Mouse (Mus musculus): Measurements from ENCODE around the gene Ust.

The Ust gene

DNA sequence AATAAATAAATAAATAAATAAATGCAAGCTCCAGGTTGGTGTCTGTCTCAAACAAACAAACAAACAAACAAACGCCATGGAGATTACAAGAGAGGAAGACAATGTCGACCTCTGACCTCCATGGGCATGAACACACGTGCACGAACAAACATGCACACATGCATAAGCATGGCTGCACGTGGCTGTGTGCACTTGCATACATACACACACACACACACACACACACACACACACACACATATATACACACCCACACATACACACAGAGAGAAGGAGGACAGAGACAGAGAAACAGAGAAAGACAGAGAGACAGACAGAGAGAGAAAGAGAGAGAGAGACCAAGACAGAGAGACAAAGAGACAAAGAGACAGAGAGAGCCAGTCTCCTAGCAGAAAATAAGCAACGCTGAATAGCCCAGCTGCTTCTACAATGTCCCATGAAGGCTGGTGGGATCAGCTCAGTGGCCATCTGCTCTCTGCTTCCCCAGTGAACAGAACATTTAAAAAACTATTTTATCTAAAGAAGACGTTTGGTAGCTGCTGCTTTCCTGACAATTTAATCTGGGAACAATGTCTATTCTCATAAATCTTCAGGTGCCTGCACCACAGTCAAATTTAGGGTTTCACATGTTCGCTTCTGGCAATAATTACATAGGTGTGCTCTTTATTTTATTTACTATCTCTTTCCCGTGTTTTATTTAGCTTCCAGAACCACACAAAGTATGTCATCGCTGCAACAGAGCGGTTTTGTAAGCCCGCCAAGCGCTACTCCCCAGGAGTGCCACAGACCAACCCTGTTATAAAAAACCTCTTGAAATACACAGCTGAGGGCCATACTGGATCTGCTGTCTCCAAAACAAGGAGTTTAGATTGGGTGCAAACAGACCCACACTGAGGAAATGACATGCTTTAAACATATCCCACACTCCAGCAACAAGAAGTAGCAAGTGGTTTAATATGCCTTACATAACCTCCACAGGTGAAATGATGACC is 89.5 kb downstream of the Ust start:
- no peak for DNase-seq (ENCODE audit: low spot score in 2 of 2)

DNA sequence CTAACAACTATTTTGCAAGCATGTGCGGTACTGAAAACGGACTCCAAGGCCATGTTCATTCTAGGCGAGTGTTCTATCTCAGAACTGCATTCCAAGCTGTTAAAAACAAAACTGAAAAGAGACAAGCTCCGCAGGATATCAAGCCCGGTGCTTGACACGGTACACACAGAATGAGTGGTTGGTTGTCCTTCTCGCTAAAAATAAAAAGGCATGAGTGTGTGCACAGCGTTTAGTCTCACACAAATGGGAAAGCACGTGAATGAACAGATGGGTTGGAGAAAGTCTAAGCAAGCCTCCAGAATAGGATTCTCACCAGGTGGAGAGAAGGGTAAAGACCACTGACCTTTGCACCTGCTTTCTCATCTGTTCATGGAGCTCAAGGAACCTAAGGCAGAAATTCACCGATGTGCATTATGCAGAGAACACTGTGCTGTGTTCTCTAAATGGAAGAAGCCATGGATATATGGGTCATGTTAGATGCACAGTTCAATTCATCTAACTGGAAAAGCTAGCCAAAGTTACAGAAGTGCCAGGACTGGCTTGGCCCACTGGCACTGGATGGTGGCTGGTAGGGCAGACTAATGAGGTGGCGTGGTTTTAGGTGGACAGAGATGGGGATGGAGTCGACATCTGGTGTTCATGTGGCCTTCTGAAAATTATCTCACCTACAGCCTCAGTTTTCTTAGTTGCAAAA is 90.8 kb downstream of the Ust start:
- DNase-seq (ENCODE audit: low spot score in 2 of 2): no peak

DNA sequence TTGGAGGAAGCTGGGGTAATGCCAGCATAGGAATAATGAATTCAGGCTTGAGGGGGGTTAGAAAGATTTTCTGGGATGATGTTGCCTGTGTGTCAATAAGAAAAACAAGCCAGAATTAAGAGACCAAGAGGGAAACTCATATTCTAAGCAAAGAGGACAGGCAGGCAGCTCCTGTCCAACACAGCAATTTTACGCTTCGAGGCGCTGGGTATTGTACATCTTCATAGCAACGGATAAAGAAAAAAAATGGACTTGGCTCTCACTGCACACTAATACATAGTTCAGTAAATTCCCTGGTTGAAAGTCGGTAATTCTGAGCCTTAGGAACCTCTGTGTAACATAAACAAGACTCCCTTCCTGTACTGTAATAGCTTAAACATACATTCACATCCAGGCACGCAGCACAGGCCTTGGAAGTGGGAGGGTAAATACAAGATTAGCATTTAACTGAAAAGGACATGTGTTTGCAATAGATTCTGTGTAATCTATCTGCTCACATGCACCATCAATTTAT is 99.1 kb downstream of the Ust start:
- DNase-seq (ENCODE audit: low spot score in 2 of 2): no peak

DNA sequence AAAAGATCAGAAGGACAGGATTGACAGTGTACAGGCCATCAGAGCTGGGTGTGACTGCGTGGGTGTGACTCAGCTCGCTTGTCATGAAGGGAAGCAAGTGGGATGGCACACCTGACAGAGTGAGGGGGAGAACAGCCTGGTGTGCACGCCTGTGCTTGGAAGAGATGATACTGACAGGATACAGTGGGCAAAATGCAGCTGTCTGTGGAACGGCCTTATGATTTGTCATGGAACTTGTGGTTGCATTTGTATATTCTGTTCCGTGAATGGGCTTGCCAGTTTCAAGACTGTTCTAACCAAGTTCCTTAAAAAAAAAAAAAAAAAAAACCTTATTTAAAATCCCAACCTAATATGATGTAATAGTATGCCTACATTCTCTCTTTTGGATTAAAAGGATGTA is 103.2 kb downstream of the Ust start:
- no peak for DNase-seq (ENCODE audit: low spot score in 2 of 2)

GRCm38 (mm10) chr10:8415036-8415435 is 103.6 kb downstream of the Ust start:
- DNase-seq (ENCODE audit: low spot score in 2 of 2): no peak

DNA sequence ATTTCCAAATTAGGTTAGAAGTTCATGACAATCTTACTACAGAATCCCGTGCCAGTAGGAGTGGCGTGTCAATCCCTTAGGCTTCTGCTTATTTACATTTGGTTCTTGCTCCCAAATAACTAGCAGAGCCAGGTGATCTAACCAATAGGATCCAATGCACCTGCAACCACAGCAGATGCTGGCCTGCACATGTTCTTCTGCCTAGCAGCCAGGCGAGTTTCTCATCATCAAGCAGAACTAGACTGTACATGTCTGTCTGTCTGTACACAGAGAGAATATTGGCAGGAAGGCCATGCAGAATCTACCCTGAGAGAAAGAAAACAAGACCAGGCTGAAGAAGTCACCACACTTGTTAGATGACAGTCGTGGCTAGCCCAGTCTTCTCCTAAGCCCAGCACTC is 113.5 kb downstream of the Ust start:
- no peak for DNase-seq (ENCODE audit: low spot score in 2 of 2)

DNA sequence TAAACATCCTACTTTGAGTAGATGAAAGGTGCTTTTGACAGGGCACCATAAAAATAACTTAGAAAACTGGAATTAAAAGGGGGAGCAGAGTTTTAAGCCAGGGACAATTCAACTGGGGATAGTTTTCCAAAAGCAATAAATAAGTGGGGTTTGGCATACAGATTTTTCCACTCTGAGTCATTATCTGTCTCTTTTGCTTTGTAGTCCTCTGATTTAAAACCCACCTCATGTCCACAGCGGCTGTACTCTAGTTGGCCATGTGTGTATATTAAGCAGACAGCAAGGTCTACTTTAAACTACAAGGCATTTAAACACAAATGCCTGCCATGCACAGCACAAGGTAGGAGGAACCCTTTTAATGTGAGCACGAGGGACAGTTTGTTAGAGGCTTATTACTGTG is 126.4 kb downstream of the Ust start:
- no peak for DNase-seq (ENCODE audit: low spot score in 2 of 2)

DNA sequence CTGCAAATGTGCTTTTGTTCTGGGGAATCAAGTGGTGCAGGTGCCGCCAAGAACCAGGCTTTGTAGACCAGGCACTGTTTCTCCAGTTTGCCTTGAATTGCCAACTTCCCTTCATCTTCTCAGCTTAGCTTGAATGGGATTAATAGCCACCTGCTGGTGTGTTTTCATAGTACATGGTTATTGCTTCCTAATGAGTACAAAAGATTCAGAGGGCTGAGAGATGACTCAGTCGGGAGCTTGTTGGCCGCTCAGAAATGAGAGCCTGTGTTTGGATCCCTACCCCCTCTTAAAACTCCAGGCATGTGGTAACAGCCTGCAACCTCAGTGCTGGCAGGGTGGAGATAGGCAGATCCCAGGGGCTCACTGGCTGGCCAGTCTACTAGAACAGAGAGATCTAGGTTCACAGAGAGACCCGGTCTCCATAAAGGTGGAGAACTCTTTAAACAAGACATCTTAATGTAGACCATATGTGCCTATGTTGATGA is 127.3 kb downstream of the Ust start:
- DNase-seq (ENCODE audit: low spot score in 2 of 2): no peak

DNA sequence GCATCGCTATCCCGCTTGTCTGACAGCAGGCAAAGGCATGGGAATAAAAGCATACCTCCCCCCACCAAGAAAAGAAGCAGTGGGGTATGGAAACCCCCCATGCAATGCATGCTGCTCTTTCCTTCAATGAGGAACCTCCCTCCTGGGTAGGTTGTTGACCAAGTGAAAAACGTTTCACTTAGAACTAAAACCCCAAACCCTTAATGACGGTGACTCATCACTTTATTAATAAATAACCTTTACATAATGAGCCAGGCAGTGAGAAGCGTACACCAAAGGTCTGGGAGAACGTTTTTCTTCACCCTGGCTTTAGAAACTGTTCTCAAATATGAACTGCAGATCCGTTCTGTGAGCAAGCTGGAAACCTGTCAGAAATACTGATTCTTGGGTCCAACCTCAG is 130.4 kb downstream of the Ust start:
- DNase-seq (ENCODE audit: low spot score in 2 of 2): no peak

- DNase-seq (ENCODE audit: low spot score in 2 of 2): no peak
Measured at GRCm38 (mm10) chr10:8369894-8370500, 148.6 kb downstream of the Ust start.

DNA sequence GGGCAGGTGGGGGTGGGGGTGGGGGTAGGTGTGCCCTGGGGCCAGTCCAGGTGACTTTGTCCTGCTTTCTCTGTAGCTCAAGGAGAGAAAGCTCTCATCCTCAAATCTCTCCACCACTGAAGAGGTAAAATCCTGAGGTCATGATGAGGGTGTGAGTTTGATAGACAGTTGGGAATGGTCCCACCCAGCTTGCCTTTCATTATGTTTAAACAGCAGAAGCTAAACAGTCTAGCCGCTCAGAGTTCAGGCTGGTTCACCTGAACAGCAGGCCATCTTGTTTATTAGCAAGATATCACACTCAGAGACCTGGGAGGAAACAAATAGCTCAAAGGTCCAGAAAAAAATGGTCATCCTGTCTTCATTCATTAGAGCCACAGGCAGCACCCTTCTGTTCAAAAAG is 152.8 kb downstream of the Ust start:
- no peak for DNase-seq (ENCODE audit: low spot score in 2 of 2)

DNA sequence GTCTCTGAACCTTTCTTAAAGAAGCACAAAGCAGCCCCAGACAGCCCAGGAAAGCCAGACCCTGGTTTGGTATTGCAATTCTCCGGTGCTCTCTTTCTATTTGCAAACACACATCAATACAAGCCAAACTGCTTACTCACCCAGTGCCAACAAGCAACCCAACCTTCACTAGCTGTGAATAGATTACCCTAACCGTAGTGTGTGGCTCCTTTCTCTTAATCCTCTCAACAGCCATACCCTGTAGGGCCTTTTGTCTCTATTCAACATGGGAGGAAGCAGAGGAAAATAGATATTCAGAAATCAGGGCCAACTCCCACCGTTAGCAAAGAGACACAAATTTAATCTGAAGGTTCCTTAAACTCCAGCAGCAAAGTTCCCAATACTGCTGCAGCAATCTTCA is 154.4 kb downstream of the Ust start:
- DNase-seq (ENCODE audit: low spot score in 2 of 2): no peak

GRCm38 (mm10) chr10:8363281-8363680 is 155.3 kb downstream of the Ust start:
- DNase-seq (ENCODE audit: low spot score in 2 of 2): no peak

DNA sequence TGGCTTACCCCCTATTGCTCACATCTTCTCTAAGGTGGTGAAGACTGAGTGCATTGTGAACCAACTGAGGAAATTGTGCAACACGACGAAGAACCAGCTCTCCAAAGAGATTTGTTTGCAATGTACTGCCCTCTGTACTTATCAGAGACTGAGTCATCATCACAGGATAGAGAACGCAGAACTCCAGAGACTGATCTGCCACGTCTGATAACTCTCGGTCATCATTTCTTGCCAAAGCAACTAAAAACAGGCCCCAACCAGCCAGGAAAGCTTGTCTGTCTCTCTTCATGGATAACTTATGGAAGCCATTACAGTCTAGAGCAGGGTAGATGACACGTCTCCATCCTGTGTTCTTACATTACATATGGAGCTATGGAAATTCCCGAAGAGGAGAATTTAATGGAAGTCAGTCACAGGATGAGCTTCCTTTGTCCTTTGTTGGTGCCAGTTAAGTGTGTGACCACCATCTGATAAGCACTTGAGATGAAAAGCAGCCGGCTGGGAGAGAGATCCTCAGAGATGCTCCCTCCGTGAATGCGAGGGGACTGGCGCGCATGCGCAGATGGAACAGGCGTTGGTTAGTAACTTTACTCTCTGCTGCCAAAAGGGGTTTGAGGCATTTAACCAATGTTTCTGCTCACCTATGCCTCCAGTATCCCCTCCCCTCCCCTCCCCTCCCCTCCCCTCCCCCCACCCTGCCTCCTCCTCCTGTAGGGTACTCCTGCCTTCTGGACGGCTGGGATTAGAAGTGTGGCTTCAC is 160.2 kb downstream of the Ust start:
- DNase-seq (ENCODE audit: low spot score in 2 of 2): no peak

DNA sequence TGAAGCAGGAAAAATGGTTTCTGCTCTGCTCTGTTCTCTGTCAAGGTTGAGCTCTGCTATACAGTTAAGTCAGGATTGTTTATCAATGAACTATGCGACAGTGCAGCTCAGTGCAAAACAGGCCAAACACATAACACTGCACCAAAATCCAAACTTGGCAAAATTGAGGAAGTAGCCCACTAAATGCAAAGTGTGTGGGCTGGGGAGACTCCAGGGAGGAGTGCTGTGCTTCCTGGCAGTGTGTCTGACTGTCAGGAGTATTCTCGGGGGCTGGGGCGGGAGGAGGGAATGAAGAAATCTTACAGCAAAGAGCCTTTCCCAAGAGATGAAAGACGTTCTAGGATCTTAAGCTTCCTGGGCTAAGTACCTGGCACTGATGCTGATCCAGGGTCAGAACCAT is 165.1 kb downstream of the Ust start:
- no peak for DNase-seq (ENCODE audit: low spot score in 2 of 2)

DNA sequence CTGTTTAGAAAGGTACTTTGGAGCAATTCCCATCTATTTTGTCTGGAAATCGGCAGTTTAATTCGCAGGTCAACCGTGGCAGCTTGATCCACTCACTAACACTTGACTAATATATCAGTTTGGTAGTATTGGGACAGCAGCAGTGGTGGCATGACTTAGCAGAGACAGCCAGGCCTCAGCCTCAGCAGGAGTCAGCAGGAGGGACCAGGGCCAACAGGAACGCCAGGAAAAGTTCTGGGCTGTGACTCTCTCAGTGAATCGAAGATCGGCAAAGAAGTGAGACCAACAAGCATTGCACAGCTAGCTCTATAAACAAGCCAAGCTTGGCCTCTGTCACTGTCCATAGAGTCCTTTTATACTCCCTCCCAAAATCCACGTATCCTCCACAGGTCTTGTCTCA is 168.0 kb downstream of the Ust start:
- DNase-seq (ENCODE audit: low spot score in 2 of 2): no peak

- DNase-seq (ENCODE audit: low spot score in 2 of 2): no peak
Measured at GRCm38 (mm10) chr10:8347497-8347896, 171.1 kb downstream of the Ust start.

DNA sequence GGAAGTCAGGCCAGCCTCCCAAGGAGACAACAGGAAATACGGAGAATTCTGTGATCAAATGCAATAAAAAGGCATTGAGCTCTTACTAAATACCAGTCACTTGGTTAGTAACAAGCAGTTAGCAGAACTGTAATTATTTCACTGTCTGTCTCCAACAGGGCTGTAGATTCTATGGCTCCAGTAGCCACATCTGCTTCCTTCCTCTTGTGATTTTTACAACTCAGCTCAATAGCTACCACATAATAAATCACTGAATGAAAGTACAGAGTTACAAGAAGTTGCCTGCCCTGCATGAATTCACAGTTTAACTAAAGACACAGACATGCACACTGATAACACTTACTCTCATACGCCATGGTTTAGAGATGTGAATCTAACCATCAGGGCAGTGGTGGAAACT is 176.1 kb downstream of the Ust start:
- DNase-seq (ENCODE audit: low spot score in 2 of 2): no peak

GRCm38 (mm10) chr10:8339645-8340428 is 178.8 kb downstream of the Ust start:
- DNase-seq (ENCODE audit: low spot score in 2 of 2): no peak

DNA sequence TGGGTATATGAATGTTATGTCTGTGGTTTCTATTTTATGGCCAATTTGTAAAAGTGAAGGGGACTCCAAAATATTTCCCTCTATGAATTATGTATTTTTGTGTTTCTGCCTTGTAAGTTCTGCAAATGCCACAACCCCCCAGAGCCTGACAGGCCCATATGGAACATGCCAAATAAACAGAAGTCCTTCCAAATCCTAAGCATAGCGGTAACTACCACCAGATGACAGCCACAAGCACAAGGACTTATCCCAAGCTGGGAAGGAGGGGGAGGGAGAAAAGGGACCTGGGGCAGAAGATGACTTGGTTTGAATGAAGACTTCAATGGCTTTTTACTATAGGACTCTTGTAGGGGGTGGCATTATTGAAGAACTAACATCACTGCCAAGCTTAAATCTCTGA is 182.0 kb downstream of the Ust start:
- no peak for DNase-seq (ENCODE audit: low spot score in 2 of 2)

GRCm38 (mm10) chr10:8330958-8331357 is 187.7 kb downstream of the Ust start:
- no peak for DNase-seq (ENCODE audit: low spot score in 2 of 2)

All from spleen, postnatal 14 days (tissue).